Mouse (Mus musculus) embryo, embryonic 10.5 days (tissue): ENCODE results near the gene Zscan22.
"Not testable (repeated sequence)": the region's sequence is repeated elsewhere in the genome, so short reads cannot be mapped to it uniquely, and the experiment has no call there.

ENCODE experiments used
- DNase-seq: peaks from one replicate; pipeline ENCODE4 v3.0.0-alpha.2; 2015; ENCODE audit warnings: low spot score

Zscan22 gene

GRCm38 (mm10) chr7:12897655-12898410, at the start of gene Zscan22:
Zscan22 (plus strand) TSS chr7:12897815.
- peak; percentile 98 for DNase-seq

DNA sequence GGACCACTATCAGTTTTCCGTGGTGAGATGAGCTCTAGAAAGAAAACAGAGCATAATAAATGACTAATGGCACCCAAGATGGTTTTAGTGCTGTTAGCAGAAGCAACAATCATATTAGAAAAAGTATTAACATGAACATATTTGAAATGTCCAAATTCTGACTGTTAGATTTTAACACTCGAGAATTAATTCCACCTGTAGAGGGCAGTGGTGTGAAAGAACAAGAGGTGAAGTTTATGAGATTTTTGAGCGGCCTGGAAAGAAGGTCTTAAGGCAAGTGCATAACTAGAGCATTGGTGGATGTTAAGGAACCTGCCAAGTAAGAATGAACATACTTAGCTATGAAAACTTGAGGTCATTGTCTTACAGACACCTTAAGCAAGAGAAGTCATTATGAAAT, 23.3 kb upstream of the Zscan22 start:
- peak; percentile 64 for DNase-seq

DNA sequence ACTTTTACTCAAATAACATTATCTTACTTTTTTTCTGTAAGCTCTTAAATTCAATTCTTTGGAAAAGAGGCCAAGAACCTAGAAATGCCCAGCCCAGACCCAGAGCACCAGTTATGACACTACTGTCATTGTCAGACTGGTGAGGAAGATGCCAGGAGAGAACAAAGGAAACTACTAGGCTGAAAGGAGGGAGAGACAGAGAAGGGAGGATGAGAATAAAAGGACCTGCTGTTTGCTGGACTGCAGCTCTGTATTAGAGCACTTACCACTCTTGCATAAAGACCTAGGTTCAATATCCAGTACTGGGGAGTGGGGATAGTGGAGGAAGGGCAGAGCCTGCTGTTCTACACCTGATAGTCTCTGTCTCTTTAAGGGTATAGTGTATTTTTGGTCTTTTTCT, 17.6 kb upstream of the Zscan22 start:
- DNase-seq = no peak

GRCm38 (mm10) chr7:12880497-12880896, 17.1 kb upstream of the Zscan22 start:
- not testable (repeated sequence) for DNase-seq

DNA sequence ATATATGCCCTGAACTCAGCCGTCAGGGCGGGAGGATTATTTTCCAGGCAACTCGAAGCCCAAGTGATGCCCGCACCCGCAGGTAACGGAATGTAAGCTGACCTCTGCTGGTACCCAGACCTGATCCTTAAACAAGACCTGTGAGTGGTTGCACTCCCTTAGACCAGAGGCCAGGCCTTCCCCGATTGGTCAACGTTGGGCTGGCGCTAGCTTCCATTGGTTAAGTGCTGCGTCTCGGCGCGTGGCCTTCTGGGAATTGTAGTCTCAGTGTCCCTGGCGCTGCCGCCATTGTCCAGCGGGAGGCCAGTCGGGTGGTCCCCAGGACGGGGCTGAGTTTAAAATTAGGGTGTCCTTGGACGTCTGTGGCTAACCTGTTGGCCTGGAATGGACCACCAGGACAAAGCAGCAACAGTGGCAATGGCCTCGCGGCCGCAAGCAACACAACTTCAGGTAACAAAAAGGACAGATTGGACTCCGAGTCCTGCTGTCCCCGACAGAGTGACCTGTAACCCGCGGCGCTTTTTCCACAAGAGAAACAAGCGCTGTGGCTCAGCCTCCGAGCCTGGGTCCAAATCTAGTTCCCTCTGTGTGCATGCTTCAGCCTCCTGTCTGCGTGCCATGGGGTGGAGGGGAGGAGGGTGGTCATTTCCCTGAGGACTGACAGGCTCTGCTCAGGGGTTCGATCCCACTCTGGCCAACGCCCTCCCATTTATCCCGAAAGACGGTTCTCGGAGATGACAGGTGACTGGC, 16.5 kb upstream of the Zscan22 start, which contains the start of gene Zfp128:
Zfp128 (plus strand) TSS at position 267 of the 750 bp plus-strand sequence.
- peak; percentile 99 for DNase-seq

DNA sequence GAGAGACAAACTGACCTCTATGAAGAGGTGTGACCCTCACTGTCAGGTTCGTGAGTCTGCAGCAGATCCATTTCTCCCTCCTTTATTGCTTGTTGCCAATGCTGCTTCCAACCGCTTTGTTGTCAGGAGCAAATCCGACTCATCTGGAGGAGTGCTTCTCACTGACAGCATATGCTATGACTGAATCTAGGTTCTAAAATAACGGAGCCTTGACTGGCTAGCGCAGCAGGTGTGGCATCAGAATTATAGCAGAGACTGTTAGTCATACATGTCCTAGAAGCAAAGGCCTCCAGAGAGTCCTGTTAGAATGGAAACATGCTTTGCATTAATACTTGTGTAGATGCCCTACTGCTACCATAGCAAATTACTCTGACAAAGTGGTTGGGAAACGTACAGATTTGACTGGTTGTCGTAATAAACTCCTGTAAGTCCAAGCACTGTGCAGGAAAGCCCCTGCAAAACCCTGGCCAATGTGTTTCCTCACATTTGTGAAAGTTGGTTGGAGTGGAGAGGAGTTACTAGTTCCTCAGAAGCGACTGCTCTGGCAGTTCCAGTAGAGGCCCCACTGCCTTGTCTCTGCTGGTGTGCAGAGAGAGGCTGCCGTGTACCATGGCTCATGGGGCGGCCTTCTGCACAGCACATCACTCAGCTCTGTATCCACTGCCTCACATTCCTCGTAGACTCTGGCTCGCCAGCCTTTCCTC, 10.9 kb upstream of the Zscan22 start:
- no peak for DNase-seq

DNA sequence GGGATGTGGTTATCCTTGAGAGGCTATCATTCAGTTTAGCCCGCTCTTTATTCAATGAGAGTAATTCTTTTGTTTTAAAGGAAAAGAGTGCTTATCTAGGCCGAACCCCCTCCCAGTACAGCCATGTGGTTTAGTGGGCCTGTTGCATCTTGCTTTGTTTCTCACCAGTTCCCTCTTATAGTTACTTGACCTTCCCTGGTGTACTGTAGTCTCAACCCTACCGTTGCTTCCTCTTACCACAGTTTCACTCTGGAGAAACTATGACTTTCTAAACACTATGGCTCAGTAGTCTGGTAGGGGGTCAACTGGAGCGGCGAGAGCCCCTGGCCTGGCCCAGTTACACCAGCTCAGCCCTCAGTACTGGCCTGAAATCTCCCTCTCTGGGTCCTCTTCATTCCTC, 10.0 kb upstream of the Zscan22 start:
- DNase-seq = no peak

- DNase-seq = no peak
Observed at GRCm38 (mm10) chr7:12890928-12891327, 6.7 kb upstream of the Zscan22 start.

- DNase-seq = no peak
Observed at GRCm38 (mm10) chr7:12891334-12891733, 6.3 kb upstream of the Zscan22 start.

- DNase-seq = no peak
Observed at GRCm38 (mm10) chr7:12901517-12901916, 3.9 kb downstream of the Zscan22 start.

DNA sequence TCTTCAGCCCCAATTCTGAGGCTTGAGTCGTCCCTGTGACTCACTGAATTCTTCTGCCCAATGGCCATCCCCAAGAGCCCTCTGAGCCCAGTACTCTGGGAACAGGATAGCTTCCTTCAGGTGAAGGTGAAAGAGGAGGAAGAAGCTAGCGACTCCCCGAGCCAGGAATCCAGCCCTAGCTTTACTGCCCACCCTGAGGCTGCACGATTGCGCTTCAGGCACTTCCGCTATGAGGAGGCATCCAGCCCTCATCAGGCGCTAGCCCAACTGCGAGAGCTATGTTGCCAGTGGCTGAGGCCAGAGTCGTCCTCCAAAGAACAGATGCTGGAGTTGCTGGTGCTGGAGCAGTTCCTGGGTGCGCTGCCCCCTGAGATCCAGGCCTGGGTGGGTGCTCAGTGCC, 6.0 kb downstream of the Zscan22 start:
- DNase-seq = no peak

- DNase-seq = no peak
Observed at GRCm38 (mm10) chr7:12905146-12905545, 7.5 kb downstream of the Zscan22 start.

DNA sequence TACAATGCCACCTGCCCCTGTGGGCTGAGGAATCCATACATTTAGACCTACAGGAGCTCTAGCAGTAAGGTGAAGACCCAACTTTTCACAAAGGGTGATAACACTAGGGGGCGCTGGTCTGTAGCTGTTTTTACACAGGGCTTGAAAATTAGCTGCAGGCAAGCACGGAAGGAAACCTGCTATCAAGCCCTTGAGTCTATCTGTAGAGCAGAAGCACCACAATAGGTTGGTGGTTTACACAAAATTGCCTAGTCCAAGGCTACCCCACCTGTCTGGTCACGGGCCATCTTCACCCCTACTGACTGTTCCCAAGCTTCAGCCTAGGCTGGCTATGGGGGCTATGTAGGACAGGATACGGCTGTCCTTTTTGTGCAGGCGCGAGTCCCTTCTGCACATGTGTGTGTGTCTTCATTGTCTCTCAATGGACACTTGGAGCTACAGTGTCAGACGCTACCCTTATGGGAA, 11.9 kb downstream of the Zscan22 start:
- DNase-seq = peak; percentile 89

GRCm38 (mm10) chr7:12910181-12910668, 12.6 kb downstream of the Zscan22 start:
- DNase-seq = peak; percentile 86

DNA sequence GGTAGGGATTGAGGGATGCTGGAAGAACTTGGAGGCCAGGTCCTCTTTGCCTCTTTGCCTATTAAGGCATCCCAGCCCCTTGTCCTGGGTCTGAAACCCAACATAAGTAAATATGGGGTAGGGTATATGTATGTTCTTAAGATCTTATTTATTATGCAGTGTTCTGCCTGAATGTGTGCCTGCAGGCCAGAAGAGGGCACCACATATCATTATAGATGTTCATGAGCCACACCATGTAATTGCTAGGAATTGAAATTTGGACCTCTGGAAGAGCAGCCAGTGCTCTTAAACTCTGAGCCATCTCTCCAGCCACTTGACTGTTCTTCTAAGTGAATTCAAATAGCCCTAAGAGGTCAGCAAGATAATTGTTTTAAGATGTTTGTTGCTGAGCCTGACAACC, 15.9 kb downstream of the Zscan22 start:
- peak; percentile 41 for DNase-seq

DNA sequence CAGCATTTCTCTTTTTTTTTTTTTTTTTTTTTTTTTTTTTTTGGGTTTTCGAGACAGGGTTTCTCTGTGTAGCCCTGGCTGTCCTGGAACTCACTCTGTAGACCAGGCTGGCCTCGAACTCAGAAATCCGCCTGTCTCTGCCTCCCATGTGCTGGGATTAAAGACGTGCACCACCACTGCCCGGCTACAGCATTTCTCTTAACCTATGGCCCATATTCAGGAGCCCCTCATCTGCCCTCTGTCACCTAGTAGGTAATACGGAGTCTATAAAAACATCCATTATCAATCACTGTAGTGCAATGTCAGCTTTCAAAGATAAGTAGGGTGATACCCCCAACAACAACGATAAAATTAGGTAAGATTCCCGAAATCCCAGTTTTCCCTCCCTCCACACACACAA, 22.9 kb downstream of the Zscan22 start:
- DNase-seq = not testable (repeated sequence)

DNA sequence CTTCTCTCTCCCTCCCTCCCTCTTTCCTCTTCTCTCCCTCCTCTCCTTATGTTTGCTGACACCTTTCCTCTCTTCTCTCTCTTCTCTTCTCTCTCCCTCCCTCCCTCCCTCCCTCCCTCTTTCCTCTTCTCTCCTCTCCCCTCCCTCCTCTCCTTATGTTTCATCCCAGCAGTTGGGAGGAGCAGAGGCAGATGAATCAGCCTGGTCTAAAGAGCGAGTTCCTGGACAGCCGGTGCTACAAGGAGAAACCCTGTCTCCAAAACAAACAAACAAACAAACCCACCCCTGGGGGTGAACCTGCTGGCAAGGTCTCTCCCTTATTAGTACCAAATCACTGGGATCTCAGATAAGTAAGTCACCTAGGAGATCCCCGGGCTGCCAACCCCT, 23.7 kb downstream of the Zscan22 start:
- no peak for DNase-seq

- peak; percentile 100 for DNase-seq
Observed at GRCm38 (mm10) chr7:12921705-12922465, 24.3 kb downstream of the Zscan22 start, which contains the start of gene Rps5. Rps5 (plus strand) TSS chr7:12922290.

- DNase-seq = no peak
Observed at GRCm38 (mm10) chr7:12922729-12923128, 25.1 kb downstream of the Zscan22 start.

DNA sequence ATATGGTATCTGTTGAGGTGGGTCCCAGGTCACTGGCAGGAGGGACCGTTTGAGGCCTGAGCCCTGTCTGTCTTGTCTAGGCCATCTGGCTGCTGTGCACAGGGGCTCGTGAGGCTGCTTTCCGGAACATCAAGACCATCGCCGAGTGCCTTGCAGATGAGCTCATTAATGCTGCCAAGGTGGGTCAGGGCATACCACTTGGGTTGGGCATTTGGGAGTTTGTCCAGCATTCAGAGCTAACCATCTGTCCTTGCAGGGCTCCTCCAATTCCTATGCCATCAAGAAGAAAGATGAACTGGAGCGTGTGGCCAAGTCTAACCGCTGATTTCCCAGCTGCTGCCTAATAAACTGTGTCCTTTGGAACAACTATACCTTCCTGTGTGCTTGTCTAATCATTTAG, 28.7 kb downstream of the Zscan22 start:
- no peak for DNase-seq

DNA sequence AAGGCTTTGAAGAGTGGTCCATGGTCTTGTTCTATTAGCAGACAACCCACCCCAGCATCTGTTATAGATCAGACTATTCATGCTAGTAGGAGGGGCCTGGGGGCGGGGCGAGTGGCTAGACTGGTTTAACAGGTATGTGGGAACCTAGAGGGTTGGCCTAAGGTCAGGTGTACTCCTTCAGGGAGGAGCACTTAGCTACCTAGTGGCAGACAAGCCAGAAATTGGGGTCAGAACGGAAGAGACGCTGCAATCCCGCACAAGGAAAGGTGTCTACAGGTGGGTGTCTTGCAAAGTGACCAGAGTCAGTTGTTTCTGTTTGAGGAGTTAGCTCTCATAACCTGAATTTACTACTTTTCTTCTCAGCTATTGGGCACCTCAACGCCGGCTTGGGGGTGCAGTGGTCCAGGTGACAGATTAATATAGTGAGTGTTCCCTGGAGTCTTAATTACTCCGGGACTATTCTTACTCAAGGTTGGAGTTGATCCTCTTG, 29.6 kb downstream of the Zscan22 start, which contains the start of gene Rnf225:
Rnf225 (plus strand) TSS at position 226 of the 490 bp plus-strand sequence.
- peak; percentile 58 for DNase-seq
